Mouse (Mus musculus) inflammation-experienced regulatory T-cells, adult 16 weeks (primary cell): ENCODE results near the gene Olfr286. TPM values are rescaled to one million over a fixed set of nuclear protein-coding genes. Genes with fewer than 3 reads are reported as not detected.

Experiments used
- polyA plus RNA-seq: library from polyadenylated mRNA; unstranded; fragments of 100-300 nt; shearing (Covaris generic); gene quantifications from one replicate; pipeline ENCODE4 v1.2.1, GENCODE M21; 2017

The Olfr286 gene
- polyA plus RNA-seq = not detected

DNA sequence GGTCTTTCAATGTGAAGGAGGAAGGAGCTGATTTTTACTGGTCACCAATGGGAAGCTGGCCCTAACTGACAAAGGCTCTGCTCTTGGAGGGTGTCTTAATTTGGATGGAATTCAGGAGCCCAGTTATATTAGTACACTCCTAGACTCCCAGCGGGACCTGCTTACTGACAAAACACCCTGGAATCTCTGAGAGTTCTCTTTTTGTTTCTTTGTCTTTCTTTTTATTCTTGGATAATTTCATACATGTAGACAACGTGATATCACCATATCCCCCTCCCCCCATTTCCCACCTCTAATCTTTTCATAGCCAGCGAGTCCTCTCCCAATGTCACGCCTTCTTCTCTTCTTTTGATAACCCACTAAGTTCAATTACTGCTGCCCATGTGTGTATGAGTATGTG, at the start of gene Olfr286:
TSS of gene Olfr286 (minus strand) at position 101 of the 400 bp plus-strand sequence.

DNA sequence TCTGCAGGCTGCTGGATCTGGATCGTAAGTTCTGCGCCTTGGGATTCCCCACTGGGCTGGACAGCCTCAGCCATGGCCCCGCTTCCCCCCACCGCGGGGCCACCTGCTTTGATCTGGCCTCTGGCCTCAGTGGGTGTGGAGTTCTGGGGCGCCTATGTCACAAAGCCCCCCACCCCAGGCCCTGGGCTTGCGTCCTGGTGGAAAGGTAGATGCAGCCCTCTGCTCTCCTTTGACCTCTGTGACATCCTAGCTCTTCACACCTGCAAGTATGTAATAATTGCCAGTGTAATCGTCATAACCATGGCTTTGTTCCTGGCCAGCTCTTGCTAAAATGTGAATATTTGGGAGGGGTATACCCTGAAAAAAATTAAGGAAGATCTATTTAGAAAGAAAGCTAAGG, 22.9 kb upstream of the Olfr286 start, which contains the start of gene H1fnt:
TSS of gene H1fnt (minus strand) at position 101 of the 400 bp plus-strand sequence.

DNA sequence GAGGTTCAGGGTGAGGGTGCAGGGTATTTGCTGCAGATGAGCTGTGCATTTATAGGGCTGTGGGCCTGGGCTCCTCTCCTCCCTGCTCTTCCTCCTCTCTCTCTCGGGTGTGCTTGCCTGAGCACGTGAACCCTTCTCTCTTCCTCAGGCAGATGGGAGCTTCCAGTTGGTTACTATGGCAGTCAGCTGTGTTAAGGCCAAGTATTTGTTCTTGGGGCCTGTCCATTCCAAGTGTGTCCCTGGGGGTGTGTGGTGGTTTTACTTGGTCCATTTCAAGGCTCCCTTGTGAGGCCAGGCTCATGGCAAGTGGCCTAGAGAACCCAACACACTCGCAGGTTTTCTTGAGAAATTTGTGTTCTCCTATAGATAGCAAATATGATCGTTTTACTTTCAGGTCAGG, 13.4 kb downstream of the Olfr286 start, which contains the start of the genes Gm44579 and Olfr287:
TSS of gene Gm44579 (minus strand) at position 101 of the 400 bp plus-strand sequence.
TSS of gene Olfr287 (minus strand) at position 180 of the 400 bp plus-strand sequence.

GRCm38 (mm10) chr15:98195442-98195841, 38.8 kb downstream of the Olfr286 start, which contains the start of gene Olfr288:
Gene Olfr288 (minus strand): TSS chr15:98195542.

Other genes starting within 250 kb of the Olfr286 start
- not detected for gene Col2a1, start 229.8 kb downstream of the Olfr286 start, polyA plus RNA-seq
- gene Pfkm, start 141.9 kb downstream of the Olfr286 start, polyA plus RNA-seq = 14.7 TPM
- gene Senp1, start 140.7 kb downstream of the Olfr286 start, polyA plus RNA-seq = 64.3 TPM
- gene Asb8, start 68.8 kb downstream of the Olfr286 start, polyA plus RNA-seq = 51.2 TPM
- gene Ccdc184, start 67.3 kb downstream of the Olfr286 start, polyA plus RNA-seq = 0.45 TPM
- not detected for gene Olfr288, start 38.9 kb downstream of the Olfr286 start, polyA plus RNA-seq
- not detected for gene Gm44579, start 13.5 kb downstream of the Olfr286 start, polyA plus RNA-seq
- not detected for gene Olfr287, start 13.4 kb downstream of the Olfr286 start, polyA plus RNA-seq
- not detected for gene H1fnt, start 22.8 kb upstream of the Olfr286 start, polyA plus RNA-seq
- gene Zfp641, start 61.7 kb upstream of the Olfr286 start, polyA plus RNA-seq = not detected
- not detected for gene Olfr285, start 82.9 kb upstream of the Olfr286 start, polyA plus RNA-seq
- gene Olfr284, start 106.5 kb upstream of the Olfr286 start, polyA plus RNA-seq = not detected
- gene Olfr283, start 146.5 kb upstream of the Olfr286 start, polyA plus RNA-seq = not detected
- not detected for gene Olfr282, start 196.8 kb upstream of the Olfr286 start, polyA plus RNA-seq
- gene Olfr281, start 218.1 kb upstream of the Olfr286 start, polyA plus RNA-seq = not detected
- gene OR5BS1P, start 235.4 kb upstream of the Olfr286 start, polyA plus RNA-seq = not detected
- gene Lalba, start 248.3 kb upstream of the Olfr286 start, polyA plus RNA-seq = not detected